Mouse (Mus musculus) c-Kit-positive CD71-positive TER-119-negative erythroid progenitor cells, embryonic 14.5 days (primary cell): ENCODE data around the gene Rccd1.

ENCODE experiments used
- DNase-seq: peaks from one replicate; pipeline ENCODE4 v3.0.0-alpha.2; 2013; ENCODE audit warnings: low read depth

The Rccd1 gene

DNA sequence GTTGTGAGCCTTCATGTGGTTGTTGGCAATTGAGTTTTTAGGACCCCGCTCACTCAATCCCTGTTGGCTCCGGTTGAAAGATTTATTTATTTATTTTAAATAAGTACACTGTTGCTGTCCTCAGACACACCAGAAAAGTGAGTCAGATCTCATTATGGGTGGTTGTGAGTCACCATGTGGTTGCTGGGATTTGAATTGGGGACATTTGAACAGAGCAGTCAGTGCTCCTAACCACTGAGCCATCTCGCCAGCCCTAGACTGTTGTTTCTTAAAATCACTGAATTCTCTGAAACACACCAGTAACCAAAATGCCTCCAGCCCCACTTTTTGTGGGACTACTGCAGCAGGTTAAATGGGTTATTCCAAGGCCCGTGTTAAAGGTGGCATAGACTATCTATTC lies 25.5 kb downstream of the Rccd1 start:
- DNase-seq: no peak

DNA sequence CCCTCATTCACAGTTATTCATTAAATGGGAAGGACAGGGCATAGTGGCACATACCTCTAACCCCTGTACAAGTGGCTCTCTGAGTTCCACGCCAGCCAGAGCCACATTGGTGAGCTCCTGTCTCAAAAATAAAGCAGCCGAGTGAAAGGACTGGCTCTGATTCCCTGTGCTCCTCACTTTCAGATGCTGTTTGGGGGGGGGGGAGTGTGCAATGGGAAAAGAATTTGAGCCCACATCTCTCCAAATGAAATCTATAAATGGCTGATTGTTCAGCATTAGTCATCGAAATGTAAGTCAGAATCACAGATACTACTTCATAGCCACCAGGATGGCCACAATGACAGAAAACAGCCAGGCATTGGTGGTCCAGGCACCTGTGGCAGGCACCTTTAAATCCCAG lies 27.2 kb downstream of the Rccd1 start:
- DNase-seq: no peak

DNA sequence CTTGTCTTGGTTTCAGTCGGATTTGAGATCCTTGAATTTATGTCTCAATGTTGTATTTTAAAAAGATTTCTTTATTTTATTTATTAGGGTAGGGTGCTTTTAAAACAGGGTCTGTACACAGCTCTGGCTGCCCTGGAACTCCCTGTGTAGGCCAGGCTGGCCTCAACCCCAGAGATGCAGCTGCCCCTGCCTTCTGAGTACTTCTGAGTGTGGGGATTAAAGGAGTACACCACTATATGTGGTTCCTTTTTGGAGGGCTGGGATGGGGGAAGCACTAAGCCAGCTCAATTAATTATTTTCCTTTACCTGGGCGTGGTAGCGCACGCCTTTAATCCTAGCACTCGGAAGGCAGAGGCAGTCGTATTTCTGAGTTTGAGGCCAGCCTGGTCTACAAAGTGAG lies 27.8 kb downstream of the Rccd1 start:
- no peak for DNase-seq

DNA sequence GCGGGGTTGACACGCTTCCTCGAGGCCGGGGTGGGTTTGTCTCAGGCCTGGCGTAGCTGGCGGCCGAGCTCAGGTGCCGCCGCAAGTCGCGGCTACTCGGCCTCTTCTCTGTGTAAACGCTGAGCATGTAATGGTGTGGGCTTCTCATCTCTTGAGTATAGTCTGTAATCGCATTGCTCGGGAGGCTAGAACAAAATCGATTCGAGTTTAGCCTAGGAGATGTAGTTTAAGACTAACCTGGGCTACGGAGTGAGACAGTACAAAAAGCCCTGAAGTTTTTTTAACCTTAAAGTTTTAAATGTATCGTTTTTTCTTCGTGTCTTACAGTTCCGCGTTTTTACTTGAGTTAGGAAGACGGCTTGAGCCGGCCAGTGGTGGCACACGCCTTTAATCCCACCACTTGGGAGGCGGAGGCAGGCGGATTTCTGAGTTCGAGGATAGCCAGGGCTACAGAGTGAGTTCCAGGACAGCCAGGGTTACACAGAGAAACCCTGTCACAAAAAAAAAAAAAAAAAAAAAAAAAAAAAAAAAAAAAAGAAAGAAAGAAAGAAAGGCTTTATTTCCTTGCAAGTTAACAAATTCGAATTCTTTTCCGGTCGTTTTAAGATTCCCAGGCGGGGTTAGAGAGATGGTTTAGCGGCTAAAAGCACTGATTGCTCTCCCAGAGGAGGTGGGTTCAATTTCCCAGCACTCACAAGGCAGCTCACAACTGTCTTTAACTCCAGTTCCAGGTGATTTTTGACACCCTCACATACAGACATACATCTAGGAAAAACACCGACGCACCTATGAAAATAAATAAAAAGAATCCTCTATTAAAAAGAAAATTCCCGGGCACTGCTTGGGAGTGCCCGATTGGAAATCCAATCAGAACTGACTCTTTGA lies 29.2 kb downstream of the Rccd1 start:
- DNase-seq: no peak

DNA sequence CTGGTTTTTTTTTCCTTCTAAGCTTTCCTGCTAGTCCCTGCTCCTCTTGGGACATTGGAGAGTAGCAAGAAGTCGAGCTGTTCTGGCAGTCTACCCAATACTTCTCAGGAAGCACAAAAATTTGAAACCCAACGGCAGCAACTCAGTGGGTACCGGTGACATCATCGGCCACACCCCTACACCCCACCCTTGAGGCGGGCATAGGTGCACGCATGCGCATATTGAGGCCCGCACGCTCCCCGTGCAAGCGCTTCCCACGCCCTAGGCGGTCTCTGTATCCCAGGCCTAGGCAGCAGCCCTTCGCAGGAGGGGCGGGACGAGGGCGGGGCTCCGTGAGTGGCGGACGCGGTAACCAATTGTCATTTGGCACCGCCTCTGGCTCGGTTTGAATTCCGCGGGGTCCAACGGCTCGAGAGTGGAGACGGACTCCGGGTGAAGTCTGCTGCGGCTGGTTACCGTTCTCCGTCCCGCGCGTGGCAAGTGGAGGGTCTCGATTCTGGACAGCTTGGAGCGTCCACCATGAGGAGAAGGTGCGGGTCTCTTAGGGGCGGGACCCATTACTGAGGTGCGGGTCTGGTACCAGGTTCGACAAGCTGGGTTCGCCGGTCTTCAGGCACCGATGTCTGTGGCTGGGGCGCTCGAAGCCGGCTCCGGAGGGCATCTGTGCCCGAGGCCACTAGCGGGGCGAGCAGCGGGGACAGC lies 30.0 kb downstream of the Rccd1 start, which contains the start of gene Prc1:
Gene Prc1, plus strand, starts transcription at position 389 of the 702 bp plus-strand sequence.
- DNase-seq: peak; percentile 95

DNA sequence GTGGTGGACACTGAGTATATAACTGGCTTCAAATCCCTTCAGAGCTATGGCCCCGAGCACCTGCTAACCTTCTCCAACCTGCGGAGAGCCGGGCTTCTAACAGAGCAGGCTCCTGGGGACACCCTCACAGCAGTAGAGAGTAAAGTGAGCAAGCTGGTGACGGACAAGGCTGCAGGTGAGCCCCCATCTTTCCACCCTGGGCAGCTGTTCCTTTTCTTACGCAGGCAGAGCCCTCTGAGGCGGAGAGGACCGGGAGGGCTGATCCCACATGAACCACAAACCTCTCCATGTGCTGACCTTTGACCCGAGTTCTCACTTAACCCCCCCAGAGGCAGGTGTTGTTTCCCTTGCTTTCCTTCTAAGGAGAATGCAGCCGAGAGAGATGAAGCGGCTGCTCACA lies 36.5 kb downstream of the Rccd1 start:
- no peak for DNase-seq

DNA sequence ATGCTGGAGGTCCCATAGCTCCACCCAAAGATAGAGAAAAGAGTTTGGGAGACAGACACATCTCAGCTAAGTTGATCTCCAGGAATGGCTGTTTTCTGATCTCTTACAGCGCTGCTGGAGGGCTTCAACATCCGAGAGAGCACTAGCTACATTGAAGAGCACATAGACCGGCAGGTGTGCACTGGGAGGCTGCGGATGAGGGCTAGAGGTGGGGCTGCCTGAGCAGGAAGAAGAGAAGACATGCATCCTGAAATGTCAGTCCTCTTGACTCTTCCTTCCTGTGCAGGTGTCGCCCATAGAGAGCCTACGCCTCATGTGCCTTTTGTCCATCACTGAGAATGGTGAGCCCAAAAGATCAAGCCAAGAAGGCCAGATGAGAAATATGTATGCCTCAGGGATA lies 38.5 kb downstream of the Rccd1 start:
- DNase-seq: no peak

DNA sequence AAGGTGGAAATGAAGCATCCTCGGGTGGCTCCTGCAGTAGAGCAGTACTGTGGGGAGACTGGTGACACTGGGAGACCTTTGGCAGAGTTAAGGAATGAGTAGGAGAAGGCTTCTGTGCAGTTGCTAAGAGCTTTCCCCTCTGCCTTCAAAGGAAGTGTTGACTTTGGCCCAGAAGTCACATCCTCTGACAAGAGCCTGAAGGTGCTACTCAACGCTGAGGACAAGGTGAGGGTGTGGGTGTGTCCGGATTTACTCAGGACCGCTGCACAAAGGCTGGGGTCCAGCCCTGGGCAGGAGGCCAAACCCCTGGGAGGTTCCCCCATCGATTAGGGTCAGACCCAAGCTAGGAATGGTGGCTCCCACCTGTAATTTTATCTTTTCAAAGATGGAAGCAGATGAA lies 39.9 kb downstream of the Rccd1 start:
- no peak for DNase-seq

DNA sequence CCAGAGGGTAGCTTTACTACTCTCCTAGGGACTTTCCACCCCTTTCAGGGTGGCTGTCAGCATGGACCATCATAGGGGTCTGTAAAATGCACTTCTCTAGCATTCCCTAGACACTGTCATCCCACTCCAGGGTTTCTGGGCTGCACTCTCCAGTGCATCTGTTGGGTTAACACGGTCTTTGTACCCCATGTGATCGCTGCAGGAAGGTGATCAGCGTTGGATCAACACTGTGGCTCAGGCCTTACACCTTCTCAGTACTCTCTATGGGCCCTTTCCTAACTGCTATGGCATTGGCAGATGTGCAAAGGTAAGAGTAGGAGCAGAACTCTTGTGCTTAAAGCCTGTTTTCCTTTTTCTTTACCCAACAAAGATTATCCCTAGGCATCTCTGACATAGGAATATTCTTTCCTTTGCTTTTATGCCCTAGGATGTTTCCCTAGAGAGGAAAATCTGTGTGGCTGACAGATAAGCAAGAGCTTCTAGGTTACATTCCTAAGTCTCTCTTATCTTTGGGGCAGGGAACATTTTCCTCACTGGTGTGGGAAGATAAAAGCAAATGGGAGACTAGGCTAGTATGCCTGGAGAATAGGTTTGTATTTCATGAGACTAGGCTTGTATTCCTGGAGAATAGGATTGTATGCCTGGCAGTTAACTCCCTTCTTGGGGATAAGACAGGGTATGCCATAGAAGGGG lies 40.9 kb downstream of the Rccd1 start:
- DNase-seq: no peak

DNA sequence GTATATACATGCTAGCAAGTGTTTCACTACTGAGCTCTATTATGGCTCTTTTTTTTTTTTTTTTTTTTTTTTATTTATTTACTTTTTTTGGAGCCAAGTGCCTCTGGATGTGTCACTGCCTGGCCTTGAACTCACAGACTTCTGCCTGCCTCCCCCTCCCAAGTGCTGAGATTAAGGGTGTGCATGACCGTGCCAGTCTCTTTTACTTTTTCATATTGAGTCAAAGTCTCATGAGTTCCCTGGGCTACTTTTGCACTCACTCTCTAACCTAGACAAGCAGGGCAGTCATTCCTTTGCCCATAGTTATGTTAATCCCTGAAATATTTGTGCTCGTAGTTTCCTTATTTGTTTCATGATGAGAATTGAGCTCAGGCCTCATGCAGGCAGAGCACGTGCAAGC lies 42.6 kb downstream of the Rccd1 start:
- DNase-seq: no peak

DNA sequence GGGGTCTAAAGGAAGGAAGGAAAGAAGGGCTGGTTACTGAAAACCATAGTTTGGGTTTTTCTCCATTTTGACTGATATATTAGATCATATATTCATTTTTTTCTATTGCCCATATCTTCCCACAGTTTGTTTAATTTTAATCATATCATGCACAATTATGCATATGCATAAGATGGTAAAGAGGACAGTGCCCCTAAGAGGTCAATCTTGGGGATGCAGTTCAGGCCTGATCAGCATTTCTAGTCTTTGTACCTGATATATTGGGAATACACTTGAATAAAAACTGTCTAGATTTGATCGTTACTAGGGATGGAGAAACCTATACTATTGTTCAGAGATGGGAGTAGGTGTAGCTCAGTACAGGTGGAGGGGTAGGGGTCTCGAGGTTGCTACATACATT lies 43.3 kb downstream of the Rccd1 start:
- DNase-seq: no peak

DNA sequence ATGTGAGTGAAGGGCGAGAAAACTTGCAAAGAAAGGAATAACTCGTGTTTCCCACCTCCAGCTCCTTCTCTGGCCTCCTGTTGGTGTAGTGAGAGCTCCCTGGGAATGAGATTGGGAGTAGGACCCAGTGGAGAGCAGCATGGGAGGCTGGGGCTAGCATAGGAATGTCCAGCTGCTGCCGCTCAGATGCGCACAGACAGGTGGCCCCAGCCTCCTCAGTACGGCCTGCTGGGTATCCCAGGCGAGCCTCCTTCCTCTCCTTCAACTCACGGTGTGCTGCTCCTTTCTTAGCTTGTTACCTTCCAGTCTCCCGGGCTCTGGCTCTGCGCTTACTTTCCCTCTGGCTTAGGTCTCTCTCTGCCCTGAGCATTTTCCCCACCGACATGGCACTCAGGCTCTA lies 44.2 kb downstream of the Rccd1 start:
- no peak for DNase-seq

DNA sequence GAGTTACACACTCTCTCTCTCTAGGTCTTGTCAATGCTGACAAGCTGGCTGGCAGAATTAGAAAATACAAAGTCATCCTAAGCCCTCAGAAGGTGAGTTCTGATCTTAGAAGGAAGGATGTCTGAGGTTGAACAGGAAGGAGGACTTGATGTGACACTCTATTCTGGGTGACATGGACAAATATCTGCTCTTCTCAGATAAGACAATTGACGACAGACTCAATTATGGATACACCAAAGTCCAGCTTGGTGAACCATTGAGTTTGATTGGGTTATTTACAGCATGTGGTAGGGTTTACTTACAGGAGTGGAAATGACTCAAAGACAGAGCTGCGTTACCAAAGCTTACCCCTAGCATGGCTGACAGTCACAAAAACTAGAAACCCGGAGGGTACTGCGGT lies 47.9 kb downstream of the Rccd1 start:
- no peak for DNase-seq

DNA sequence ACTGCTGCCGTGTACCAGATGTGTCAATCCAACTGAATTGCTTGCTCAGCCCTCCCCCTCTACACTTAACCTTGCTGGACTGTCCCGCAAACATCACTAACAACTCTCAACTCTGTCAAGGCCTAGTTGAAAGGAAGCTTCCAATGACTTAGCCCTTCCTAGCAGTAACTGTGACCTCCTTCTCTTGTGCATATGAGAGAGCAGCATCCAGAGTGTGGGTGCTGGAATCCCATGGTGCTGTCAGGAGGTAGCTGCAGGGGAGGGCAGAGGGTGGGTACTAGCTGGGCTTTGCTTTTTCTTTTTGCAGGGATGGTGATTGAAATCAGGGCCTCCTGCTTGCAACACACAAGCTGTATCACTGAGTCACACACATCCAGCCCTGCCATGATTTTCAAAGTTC lies 50.8 kb downstream of the Rccd1 start:
- no peak for DNase-seq

DNA sequence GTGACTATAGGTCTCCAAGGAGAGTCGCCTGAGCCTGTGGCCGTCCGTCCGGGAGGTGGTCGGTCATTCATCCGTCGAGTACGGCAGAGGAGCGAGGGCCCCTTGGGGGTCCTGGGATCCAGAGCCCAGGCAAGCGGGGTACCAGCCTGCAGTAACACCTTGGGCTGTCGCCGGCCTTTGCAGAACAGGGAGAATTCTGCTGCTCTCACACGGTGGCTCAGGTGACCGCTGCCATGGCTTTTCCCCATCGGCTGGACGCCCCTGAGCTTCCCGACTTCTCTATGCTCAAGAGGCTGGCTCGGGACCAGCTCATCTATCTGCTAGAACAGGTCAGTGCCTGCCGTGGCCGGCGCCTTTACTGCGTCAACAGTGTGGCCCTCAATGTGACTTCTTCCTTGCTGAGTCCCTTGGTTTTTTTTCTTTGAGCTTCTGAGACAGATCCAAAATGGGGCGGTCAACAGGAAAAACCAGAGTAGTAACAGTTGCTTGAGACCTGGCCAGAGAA lies 54.5 kb downstream of the Rccd1 start:
- no peak for DNase-seq

DNA sequence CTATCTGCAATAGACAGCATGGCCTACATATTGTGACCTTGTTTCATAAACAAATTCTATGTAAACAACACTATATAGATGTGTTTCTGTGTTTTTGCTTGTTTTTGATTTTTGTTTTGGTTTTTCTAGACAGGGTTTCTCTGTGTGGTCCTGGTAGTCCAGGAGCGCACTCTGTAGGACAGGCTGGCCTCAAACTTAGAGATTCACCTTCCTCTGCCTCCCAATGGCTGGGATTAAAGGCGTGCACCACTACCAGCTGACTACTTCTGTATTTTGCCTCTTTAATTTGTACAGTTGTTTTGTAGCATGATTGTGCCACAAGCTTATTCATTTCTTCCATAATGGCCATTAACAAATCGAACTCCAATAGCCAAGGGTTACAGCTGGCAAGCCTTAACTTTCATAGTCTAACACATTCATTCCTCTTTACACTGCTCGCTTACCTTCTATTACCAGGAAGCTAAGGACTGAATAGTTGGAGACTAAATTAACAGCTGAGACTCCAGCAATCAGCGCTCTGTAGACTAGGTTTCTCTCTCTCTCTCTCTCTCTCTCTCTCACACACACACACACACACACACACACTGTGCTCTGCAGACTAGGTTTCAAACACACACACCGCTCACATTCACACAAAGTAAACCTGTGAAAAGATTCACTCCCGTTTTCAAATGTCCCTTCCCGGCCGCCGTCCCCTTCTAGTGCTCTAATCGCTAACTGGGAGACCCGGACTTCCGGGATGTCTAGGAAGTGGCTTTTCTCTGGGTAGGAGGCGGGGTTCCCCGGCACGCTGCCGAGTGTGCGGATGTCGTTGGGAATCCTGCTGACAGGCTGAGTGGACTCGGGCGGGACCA lies 55.1 kb downstream of the Rccd1 start, which contains the start of gene Vps33b:
Gene Vps33b, plus strand, starts transcription at position 753 of the 854 bp plus-strand sequence.
- DNase-seq: peak; percentile 95

DNA sequence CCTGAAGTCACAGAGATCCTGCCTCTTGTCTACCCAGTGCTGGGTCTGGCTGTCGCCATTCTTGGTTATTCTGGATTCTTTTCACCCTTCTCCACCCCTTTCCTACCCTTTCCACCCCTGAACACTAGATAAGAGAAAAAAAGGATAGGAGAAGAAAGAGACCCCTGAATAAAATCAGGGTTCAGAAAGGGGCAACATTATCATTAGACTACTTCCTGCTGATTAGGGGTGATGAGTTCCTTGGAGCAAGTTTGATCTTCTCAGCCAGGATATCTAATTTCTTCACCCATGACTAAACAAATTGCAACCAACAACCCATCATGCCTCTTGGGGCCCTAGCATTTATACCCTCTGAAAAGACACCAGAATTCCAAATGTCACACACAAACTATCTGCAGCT lies 56.5 kb downstream of the Rccd1 start:
- DNase-seq: no peak

DNA sequence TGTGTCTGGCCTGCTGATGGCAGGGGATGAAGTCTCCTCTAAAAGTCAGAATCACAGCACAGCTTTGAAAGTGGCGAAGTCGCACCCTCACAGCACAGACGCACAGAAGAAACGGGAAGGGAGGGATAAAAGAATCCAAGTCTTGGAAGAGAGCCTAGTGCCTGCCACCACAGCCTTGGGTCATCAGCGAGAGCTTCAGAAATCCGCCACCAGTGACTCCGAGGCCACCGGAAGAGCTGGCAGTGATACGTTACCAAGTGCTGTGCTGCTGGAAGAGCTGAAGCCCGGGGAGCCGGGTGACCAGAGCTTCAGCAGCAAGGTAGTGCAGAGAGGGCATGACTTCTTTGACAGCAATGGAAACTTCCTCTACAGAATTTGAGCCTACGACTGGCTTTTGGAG lies 59.6 kb downstream of the Rccd1 start:
- no peak for DNase-seq

DNA sequence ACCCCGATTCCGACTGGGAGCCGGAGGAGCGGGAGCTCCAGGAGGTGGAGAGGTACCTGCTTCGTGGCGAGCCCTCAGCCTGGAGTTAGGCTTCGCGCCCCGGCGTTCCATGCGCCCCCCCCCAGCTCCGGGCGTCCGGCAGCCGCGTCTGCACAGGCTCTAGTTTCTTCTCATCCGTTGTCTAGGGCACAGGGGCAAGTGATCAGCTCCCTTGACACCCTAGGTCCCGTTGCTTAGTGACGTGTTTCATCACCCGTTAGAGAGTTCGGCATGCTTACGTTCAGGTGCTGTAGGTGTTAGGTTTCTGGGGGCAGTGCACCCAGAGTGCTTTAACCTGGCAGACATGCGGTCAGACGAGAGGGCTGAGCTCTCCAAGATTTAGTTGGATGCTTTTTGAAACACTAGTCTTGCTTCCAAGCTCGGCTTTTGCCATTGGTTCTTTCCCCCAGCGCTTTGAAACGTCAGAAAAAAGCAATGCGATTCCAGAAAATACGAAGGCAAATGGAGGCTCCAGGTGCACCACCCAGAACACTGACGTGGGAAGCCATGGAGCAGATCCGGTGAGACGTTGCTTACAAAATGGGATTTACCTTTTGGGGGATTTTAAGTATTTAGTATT lies 62.8 kb downstream of the Rccd1 start:
- no peak for DNase-seq

DNA sequence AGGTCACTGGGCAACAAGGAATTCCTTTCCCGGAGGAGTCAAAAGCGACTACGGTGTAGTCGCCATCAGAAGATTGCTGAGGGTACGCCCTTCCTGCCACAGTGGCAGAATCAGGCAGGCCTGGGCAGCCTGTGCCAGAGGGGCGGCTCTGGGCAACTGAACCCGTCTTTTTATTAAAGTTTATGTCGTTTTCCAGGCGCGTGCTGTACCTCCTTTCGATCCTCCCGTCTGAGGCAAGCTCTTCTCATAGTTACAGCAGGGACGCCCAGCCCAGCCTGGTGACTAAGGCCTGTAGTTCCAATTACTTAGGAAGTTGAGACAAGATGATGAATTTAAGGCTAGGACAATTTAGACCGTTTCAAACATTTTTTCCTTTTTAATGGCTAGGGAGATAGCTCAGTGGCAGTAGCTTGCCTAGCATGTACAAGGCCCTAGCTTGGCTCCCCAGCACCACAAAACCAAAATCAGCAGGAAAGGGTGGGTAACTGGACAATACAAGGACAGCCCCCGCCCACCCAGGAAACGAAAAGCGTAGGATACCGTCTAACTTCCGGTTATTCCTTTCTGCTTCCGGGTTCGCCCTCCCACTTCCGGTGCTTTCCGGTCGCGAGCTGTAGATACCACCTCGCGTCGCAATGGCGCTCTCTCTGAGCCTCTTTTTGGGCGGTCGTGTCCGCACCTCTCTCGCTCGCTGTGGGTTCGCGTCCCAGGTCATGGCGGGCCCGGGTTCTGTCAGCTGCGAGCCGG lies 63.5 kb downstream of the Rccd1 start, which contains the start of gene Ngrn:
Gene Ngrn, plus strand, starts transcription at position 591 of the 747 bp plus-strand sequence.
- DNase-seq: peak; percentile 73
